Mouse (Mus musculus): ENCODE data around the gene Traf5. TPM values are rescaled to one million over a fixed set of nuclear protein-coding genes. Genes with fewer than 3 reads are reported as not detected.

Gene Traf5
- polyA plus RNA-seq, 1 experiment, result 31.0 TPM

- Histone ChIP-seq H3K27ac (ENCODE audit: insufficient read depth, low read length) (no peak overlapping the region), H3K27me3 (ENCODE audit: control insufficient read depth, insufficient read depth, low read length) (no peaks in the 10 kb centered on the region), H3K4me1 (ENCODE audit: control insufficient read depth, insufficient read depth, insufficient read length) (no peaks in the 10 kb centered on the region), H3K36me3 (ENCODE audit: control insufficient read depth, insufficient read depth, low read length) (peaks cover 44% of the 10 kb centered on the region), H3K4me3 (ENCODE audit: extremely low read depth, insufficient read depth, insufficient read length) (no peak overlapping the region)
- TF ChIP-seq CTCF (IDR thresholded peaks at IDR 0.05; ENCODE audit: extremely low read depth, insufficient read depth, insufficient read length, insufficient replicate concordance), result no peak
- TF ChIP-seq POLR2A (IDR thresholded peaks at IDR 0.05; ENCODE audit: low read depth, low read length), result no peak
- DNase-seq (ENCODE audit: low read depth in 1 of 2, low spot score in 2 of 2), result no peak
- 98% methylated on average over 10 of the region's 10 CpGs for WGBS
Observed at GRCm38 (mm10) chr1:192058911-192059310, 33.4 kb downstream of the Traf5 start.

- Histone ChIP-seq H3K4me3 (ENCODE audit: extremely low read depth, insufficient read depth, insufficient read length) (no peak overlapping the region), H3K27ac (ENCODE audit: insufficient read depth, low read length) (no peak overlapping the region), H3K4me1 (ENCODE audit: control insufficient read depth, insufficient read depth, insufficient read length) (no peaks in the 10 kb centered on the region), H3K36me3 (ENCODE audit: control insufficient read depth, insufficient read depth, low read length) (peaks cover 30% of the 10 kb centered on the region), H3K27me3 (ENCODE audit: control insufficient read depth, insufficient read depth, low read length) (no peaks in the 10 kb centered on the region)
- WGBS, result 92% methylated on average over 3 of the region's 3 CpGs
- no peak for TF ChIP-seq CTCF (IDR thresholded peaks at IDR 0.05; ENCODE audit: extremely low read depth, insufficient read depth, insufficient read length, insufficient replicate concordance)
- TF ChIP-seq POLR2A (IDR thresholded peaks at IDR 0.05; ENCODE audit: low read depth, low read length), result no peak
- DNase-seq (ENCODE audit: low read depth in 1 of 2, low spot score in 2 of 2), result no peak
Observed at GRCm38 (mm10) chr1:192053726-192054125, 38.6 kb downstream of the Traf5 start.

- H3K4me3 ChIP-seq (ENCODE audit: extremely low read depth, insufficient read depth, insufficient read length), result no peak overlapping the region
- no peaks in the 10 kb centered on the region for H3K27me3 ChIP-seq (ENCODE audit: control insufficient read depth, insufficient read depth, low read length)
- TF ChIP-seq POLR2A (IDR thresholded peaks at IDR 0.05; ENCODE audit: low read depth, low read length) (no peak), CTCF (IDR thresholded peaks at IDR 0.05; ENCODE audit: extremely low read depth, insufficient read depth, insufficient read length, insufficient replicate concordance) (no peak)
- peaks cover 26% of the 10 kb centered on the region for H3K36me3 ChIP-seq (ENCODE audit: control insufficient read depth, insufficient read depth, low read length)
- H3K4me1 ChIP-seq (ENCODE audit: control insufficient read depth, insufficient read depth, insufficient read length), result no peaks in the 10 kb centered on the region
- no peak overlapping the region for H3K27ac ChIP-seq (ENCODE audit: insufficient read depth, low read length)
- no peak for DNase-seq (ENCODE audit: low read depth in 1 of 2, low spot score in 2 of 2)
- WGBS, result 91% methylated on average over 5 of the region's 5 CpGs
Observed at GRCm38 (mm10) chr1:192052986-192053385, 39.4 kb downstream of the Traf5 start.

GRCm38 (mm10) chr1:192052461-192052860 lies 39.9 kb downstream of the Traf5 start:
- DNase-seq (ENCODE audit: low read depth in 1 of 2, low spot score in 2 of 2), result no peak
- Histone ChIP-seq H3K27me3 (ENCODE audit: control insufficient read depth, insufficient read depth, low read length) (no peaks in the 10 kb centered on the region), H3K36me3 (ENCODE audit: control insufficient read depth, insufficient read depth, low read length) (peaks cover 23% of the 10 kb centered on the region), H3K27ac (ENCODE audit: insufficient read depth, low read length) (no peak overlapping the region), H3K4me3 (ENCODE audit: extremely low read depth, insufficient read depth, insufficient read length) (no peak overlapping the region), H3K4me1 (ENCODE audit: control insufficient read depth, insufficient read depth, insufficient read length) (no peaks in the 10 kb centered on the region)
- TF ChIP-seq POLR2A (IDR thresholded peaks at IDR 0.05; ENCODE audit: low read depth, low read length), result no peak
- no peak for TF ChIP-seq CTCF (IDR thresholded peaks at IDR 0.05; ENCODE audit: extremely low read depth, insufficient read depth, insufficient read length, insufficient replicate concordance)
- WGBS, result 93% methylated on average over 8 of the region's 8 CpGs

GRCm38 (mm10) chr1:191999022-191999421 lies 93.3 kb downstream of the Traf5 start:
- no peak overlapping the region for H3K27ac ChIP-seq (ENCODE audit: insufficient read depth, low read length)
- peaks cover 36% of the 10 kb centered on the region for H3K36me3 ChIP-seq (ENCODE audit: control insufficient read depth, insufficient read depth, low read length)
- no peak for TF ChIP-seq POLR2A (IDR thresholded peaks at IDR 0.05; ENCODE audit: low read depth, low read length)
- no peak for TF ChIP-seq CTCF (IDR thresholded peaks at IDR 0.05; ENCODE audit: extremely low read depth, insufficient read depth, insufficient read length, insufficient replicate concordance)
- no peaks in the 10 kb centered on the region for H3K27me3 ChIP-seq (ENCODE audit: control insufficient read depth, insufficient read depth, low read length)
- no peaks in the 10 kb centered on the region for H3K4me1 ChIP-seq (ENCODE audit: control insufficient read depth, insufficient read depth, insufficient read length)
- no peak for DNase-seq (ENCODE audit: low read depth in 1 of 2, low spot score in 2 of 2)
- no peak overlapping the region for H3K4me3 ChIP-seq (ENCODE audit: extremely low read depth, insufficient read depth, insufficient read length)

- H3K27me3 ChIP-seq (ENCODE audit: control insufficient read depth, insufficient read depth, low read length), result no peaks in the 10 kb centered on the region
- DNase-seq (ENCODE audit: low read depth in 1 of 2, low spot score in 2 of 2), result no peak
- TF ChIP-seq POLR2A (IDR thresholded peaks at IDR 0.05; ENCODE audit: low read depth, low read length) (no peak), CTCF (IDR thresholded peaks at IDR 0.05; ENCODE audit: extremely low read depth, insufficient read depth, insufficient read length, insufficient replicate concordance) (no peak)
- no peaks in the 10 kb centered on the region for H3K4me1 ChIP-seq (ENCODE audit: control insufficient read depth, insufficient read depth, insufficient read length)
- WGBS, result 90% methylated on average over 8 of the region's 8 CpGs
- peaks cover 36% of the 10 kb centered on the region for H3K36me3 ChIP-seq (ENCODE audit: control insufficient read depth, insufficient read depth, low read length)
- no peak overlapping the region for H3K27ac ChIP-seq (ENCODE audit: insufficient read depth, low read length)
- H3K4me3 ChIP-seq (ENCODE audit: extremely low read depth, insufficient read depth, insufficient read length), result no peak overlapping the region
Observed at GRCm38 (mm10) chr1:191996621-191997185, 95.7 kb downstream of the Traf5 start.

GRCm38 (mm10) chr1:191995916-191996315 lies 96.4 kb downstream of the Traf5 start:
- no peak for TF ChIP-seq POLR2A (IDR thresholded peaks at IDR 0.05; ENCODE audit: low read depth, low read length)
- no peak for TF ChIP-seq CTCF (IDR thresholded peaks at IDR 0.05; ENCODE audit: extremely low read depth, insufficient read depth, insufficient read length, insufficient replicate concordance)
- no peak overlapping the region for H3K4me3 ChIP-seq (ENCODE audit: extremely low read depth, insufficient read depth, insufficient read length)
- no peaks in the 10 kb centered on the region for H3K4me1 ChIP-seq (ENCODE audit: control insufficient read depth, insufficient read depth, insufficient read length)
- H3K36me3 ChIP-seq (ENCODE audit: control insufficient read depth, insufficient read depth, low read length), result peaks cover 33% of the 10 kb centered on the region
- no peak for DNase-seq (ENCODE audit: low read depth in 1 of 2, low spot score in 2 of 2)
- H3K27ac ChIP-seq (ENCODE audit: insufficient read depth, low read length), result no peak overlapping the region
- 92% methylated on average over 7 of the region's 7 CpGs for WGBS
- H3K27me3 ChIP-seq (ENCODE audit: control insufficient read depth, insufficient read depth, low read length), result no peaks in the 10 kb centered on the region

All from spleen, adult 2 months (tissue).